Mouse (Mus musculus): Measurements from ENCODE around the gene Ikzf5. TPM values are rescaled to one million over a fixed set of nuclear protein-coding genes. Genes with fewer than 3 reads are reported as not detected.
"Not testable (repeated sequence)": the region's sequence is repeated elsewhere in the genome, so short reads cannot be mapped to it uniquely, and the experiment has no call there.

Gene Ikzf5
- polyA plus RNA-seq (2011; ENCODE audit: insufficient read length, low read depth, missing spikeins) = 29.7 and 30.7 TPM in 2 replicates

DNA sequence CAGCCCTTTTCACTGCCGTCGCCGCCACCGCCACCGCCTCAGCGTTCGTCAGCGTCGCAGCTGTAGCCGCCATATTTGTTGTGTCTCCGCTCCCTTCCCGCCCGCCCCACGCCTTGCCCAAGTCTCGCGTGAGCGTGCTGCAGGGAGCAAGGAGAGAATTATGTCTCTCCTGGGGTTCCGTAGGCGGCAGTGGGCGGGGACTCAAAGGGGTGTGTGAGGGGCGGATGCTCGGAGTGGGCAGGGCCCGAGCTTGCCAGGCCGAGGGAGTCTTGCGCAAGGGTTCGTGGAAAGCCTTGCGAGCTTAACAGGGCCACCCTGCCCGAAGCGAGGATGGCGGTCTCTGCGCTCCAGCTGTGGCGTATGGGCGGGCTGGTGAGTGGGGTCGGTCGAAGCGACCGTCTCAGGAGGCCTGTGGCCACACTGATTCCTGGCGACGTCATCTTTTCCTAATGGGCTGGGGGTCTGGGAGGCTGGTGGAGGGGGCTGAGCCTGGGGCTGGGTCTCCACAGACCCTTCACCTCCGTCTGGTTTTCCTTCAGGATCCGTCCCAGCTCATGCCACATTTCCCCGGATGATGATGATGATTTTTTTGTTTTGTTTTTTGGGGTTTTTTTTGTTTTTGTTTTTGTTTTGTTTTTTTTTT lies at the start of gene Ikzf5, which contains the start of gene Acadsb:
TSS of gene Ikzf5 (minus strand) at position 106 of the 643 bp plus-strand sequence.
TSS of gene Acadsb (plus strand) at position 186 of the 643 bp plus-strand sequence.
- no peaks in the 10 kb centered on the region for H3K4me1 ChIP-seq (ENCODE audit: control insufficient read depth, insufficient read depth, low read length)
- peak; percentile 90 for TF ChIP-seq POLR2A (IDR thresholded peaks at IDR 0.05; ENCODE audit: low read depth, low read length)
- TF ChIP-seq CTCF (IDR thresholded peaks at IDR 0.05; ENCODE audit: borderline replicate concordance, insufficient read depth, low read length) = no peak
- H3K27ac ChIP-seq (ENCODE audit: insufficient read depth, low read length) = peak within 1 kb of the TSS; percentile 16; the same call in 1 of the 2 replicates
- H3K4me3 ChIP-seq (ENCODE audit: insufficient read depth, low read length) = peak within 1 kb of the TSS; percentile 88

DNA sequence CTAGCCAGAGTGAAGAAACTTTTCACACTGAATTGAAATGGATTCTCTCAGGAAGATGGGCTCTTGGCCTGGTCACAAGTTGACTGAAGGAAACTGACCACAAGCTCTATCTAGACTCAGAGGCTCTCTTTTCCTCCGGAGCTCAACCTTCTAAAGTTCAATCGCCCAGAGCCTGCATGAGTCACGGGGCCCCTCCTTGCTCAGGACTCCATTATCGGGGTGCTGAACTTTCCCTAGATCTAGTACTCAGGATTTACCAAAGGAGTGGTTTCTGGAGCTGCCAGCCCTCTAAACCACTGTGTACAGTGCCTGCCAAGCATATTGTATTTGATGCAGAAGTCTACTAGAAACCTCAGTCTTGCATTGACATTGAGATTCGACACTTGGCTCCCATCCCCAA lies 46.4 kb upstream of the Ikzf5 start:
- no peak overlapping the region for H3K27ac ChIP-seq (ENCODE audit: insufficient read depth, low read length)
- H3K4me3 ChIP-seq (ENCODE audit: insufficient read depth, low read length) = no peak overlapping the region
- no peak for TF ChIP-seq CTCF (IDR thresholded peaks at IDR 0.05; ENCODE audit: borderline replicate concordance, insufficient read depth, low read length)
- TF ChIP-seq POLR2A (IDR thresholded peaks at IDR 0.05; ENCODE audit: low read depth, low read length) = no peak
- no peaks in the 10 kb centered on the region for H3K4me1 ChIP-seq (ENCODE audit: control insufficient read depth, insufficient read depth, low read length)

DNA sequence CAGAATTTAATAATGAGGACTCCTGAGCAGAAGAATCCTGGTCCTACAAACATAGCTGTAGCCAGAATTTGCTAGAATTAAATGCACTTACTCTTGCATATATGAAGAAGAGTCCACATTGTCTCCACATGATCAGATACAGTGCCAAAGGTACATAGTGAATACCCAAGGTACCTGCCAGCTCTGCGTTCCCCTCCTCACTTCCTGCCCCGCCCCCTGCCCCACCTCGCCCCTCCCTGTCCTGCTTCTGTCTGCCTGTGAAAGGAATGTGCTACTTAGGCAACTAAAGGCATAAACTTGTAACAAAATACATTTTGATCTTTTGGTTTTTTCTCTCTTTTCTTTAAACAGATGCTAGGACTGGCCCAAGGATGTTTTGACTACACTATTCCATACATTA lies 26.7 kb upstream of the Ikzf5 start:
- Histone ChIP-seq H3K4me1 (ENCODE audit: control insufficient read depth, insufficient read depth, low read length) (no peaks in the 10 kb centered on the region), H3K4me3 (ENCODE audit: insufficient read depth, low read length) (no peak overlapping the region), H3K27ac (ENCODE audit: insufficient read depth, low read length) (no peak overlapping the region)
- TF ChIP-seq CTCF (IDR thresholded peaks at IDR 0.05; ENCODE audit: borderline replicate concordance, insufficient read depth, low read length) (no peak), POLR2A (IDR thresholded peaks at IDR 0.05; ENCODE audit: low read depth, low read length) (no peak)

DNA sequence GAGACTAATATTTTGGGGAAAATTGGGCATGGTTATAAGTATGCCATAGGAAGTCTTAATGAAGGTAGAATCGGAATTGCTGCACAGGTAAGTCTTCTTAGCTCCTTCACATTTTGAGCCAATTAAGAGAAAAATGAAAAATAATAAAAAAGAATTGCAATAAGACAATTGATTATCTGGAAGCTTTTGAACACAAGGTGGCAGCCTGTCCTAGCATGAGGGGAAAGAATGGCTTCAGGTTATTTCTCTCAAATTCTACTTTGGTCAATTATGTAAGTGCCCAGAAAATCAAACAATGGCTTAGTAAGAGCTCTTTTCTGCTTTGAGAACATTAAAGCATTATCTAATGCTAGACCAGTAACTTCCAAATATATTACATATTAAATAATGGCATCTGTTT lies 24.0 kb upstream of the Ikzf5 start:
- no peak overlapping the region for H3K27ac ChIP-seq (ENCODE audit: insufficient read depth, low read length)
- TF ChIP-seq CTCF (IDR thresholded peaks at IDR 0.05; ENCODE audit: borderline replicate concordance, insufficient read depth, low read length) = no peak
- no peak for TF ChIP-seq POLR2A (IDR thresholded peaks at IDR 0.05; ENCODE audit: low read depth, low read length)
- no peak overlapping the region for H3K4me3 ChIP-seq (ENCODE audit: insufficient read depth, low read length)
- H3K4me1 ChIP-seq (ENCODE audit: control insufficient read depth, insufficient read depth, low read length) = no peaks in the 10 kb centered on the region

DNA sequence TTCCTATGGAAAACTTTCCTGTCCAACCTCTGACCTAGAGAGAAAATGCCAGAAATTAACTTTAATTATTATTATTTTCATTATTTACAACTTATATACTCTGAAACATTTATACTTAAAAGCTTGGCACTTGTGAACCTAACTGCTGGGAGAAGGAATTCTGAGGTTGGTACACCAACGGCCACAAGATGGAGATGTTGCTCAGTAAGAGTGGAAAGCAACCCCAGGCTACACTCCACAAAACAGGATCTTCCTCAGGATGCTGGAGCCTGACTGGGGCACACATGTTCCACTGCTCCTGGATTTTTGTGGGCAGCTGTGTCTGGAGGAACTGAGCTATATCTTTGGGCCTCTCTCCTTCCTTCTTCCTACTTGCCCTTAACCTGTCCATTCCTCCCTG lies 21.9 kb upstream of the Ikzf5 start:
- no peak overlapping the region for H3K27ac ChIP-seq (ENCODE audit: insufficient read depth, low read length)
- TF ChIP-seq POLR2A (IDR thresholded peaks at IDR 0.05; ENCODE audit: low read depth, low read length) (no peak), CTCF (IDR thresholded peaks at IDR 0.05; ENCODE audit: borderline replicate concordance, insufficient read depth, low read length) (no peak)
- H3K4me1 ChIP-seq (ENCODE audit: control insufficient read depth, insufficient read depth, low read length) = no peaks in the 10 kb centered on the region
- H3K4me3 ChIP-seq (ENCODE audit: insufficient read depth, low read length) = no peak overlapping the region

DNA sequence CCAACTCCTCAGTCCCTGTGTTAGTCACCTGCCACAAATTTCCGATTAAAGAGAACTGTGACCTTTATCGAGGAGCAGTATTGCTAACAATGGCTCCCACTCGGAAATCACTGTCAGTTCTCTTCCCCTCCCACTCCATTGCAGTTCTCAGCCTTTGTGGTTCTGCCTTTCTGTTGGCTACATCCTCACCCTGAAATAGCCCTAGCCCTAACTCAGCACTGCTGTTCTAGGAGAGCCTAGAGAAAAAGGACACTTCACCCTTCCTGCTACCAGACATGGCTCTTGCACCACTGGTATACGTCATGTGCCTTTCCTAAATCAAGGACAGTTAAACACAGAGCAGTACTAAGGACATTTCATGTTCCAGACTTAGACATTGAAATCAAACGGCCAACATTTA lies 17.0 kb upstream of the Ikzf5 start:
- no peak for TF ChIP-seq CTCF (IDR thresholded peaks at IDR 0.05; ENCODE audit: borderline replicate concordance, insufficient read depth, low read length)
- TF ChIP-seq POLR2A (IDR thresholded peaks at IDR 0.05; ENCODE audit: low read depth, low read length) = no peak
- Histone ChIP-seq H3K4me1 (ENCODE audit: control insufficient read depth, insufficient read depth, low read length) (no peaks in the 10 kb centered on the region), H3K4me3 (ENCODE audit: insufficient read depth, low read length) (no peak overlapping the region), H3K27ac (ENCODE audit: insufficient read depth, low read length) (no peak overlapping the region)

DNA sequence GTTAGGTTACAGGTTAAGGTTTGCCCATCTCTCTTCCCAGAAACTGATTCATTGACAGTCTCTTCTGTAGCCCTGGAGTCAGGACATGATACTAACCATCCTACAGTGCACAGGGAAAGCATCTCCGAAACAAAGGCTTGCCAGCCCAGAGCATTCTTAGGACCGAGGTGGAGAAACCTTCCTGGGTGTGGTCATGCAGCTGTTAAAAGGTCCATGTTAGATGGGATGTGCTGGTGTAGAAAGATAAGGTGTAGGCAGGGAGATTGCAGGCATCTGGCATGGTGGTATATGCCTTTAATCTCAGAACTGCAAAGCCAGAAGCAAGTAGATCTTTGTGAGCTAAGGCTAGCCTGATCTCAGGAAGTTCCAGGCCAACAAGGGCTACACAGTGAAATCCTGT lies 14.6 kb upstream of the Ikzf5 start:
- H3K27ac ChIP-seq (ENCODE audit: insufficient read depth, low read length) = no peak overlapping the region
- no peak overlapping the region for H3K4me3 ChIP-seq (ENCODE audit: insufficient read depth, low read length)
- TF ChIP-seq POLR2A (IDR thresholded peaks at IDR 0.05; ENCODE audit: low read depth, low read length) (no peak), CTCF (IDR thresholded peaks at IDR 0.05; ENCODE audit: borderline replicate concordance, insufficient read depth, low read length) (no peak)
- no peaks in the 10 kb centered on the region for H3K4me1 ChIP-seq (ENCODE audit: control insufficient read depth, insufficient read depth, low read length)

DNA sequence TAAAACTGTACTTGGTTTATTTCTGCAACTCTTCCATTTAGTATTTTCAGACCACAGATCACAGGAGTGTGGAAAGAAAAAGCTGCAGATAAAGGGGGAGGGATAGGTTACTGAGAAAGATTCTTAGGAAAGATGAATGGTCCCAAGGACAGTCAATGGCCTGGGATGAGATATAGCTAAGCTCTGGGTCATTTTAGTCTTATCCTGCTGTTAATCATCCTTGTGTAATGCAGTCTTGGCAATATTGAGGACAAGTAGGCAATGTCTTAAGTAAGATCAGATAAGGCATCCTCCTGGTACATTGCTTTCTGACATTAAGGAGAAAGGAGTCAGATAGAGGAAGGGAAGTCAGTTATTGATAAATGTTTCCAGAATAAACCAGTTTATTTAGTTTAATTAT lies 7.3 kb upstream of the Ikzf5 start:
- TF ChIP-seq POLR2A (IDR thresholded peaks at IDR 0.05; ENCODE audit: low read depth, low read length) (no peak), CTCF (IDR thresholded peaks at IDR 0.05; ENCODE audit: borderline replicate concordance, insufficient read depth, low read length) (no peak)
- Histone ChIP-seq H3K4me1 (ENCODE audit: control insufficient read depth, insufficient read depth, low read length) (no peaks in the 10 kb centered on the region), H3K27ac (ENCODE audit: insufficient read depth, low read length) (no peak overlapping the region), H3K4me3 (ENCODE audit: insufficient read depth, low read length) (no peak overlapping the region)

DNA sequence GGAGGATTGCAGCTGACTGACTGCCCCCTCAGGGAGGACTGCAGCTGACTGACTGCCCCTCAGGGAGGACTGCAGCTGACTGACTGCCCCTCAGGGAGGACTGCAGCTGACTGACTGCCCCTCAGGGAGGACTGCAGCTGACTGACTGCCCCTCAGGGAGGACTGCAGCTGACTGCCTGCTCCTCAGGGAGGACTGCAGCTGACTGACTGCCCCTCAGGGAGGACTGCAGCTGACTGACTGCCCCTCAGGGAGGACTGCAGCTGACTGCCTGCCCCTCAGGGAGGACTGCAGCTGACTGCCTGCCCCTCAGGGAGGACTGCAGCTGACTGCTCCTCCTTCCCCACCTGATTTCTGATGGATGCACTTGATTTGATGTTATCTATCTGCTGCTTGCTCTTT lies 6.4 kb upstream of the Ikzf5 start:
- H3K4me3 ChIP-seq (ENCODE audit: insufficient read depth, low read length); H3K27ac ChIP-seq (ENCODE audit: insufficient read depth, low read length); H3K4me1 ChIP-seq (ENCODE audit: control insufficient read depth, insufficient read depth, low read length): not testable (repeated sequence)

DNA sequence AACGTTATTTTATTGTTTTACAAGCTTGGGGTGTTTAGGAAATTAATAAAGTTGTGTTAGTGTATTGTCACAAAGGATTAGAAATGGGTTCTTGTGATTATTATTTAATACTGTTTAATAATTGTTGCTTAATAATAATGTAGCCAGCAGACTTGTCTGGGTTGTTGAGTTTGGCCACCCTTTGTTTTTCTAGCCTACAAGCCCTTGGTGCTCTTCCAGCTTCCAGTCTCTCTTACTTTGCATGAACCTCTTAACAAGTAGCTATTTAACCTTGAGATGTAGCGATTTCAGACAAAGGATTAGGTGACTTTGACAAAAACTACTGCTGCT lies 1.6 kb upstream of the Ikzf5 start:
- H3K27ac ChIP-seq (ENCODE audit: insufficient read depth, low read length) = no peak overlapping the region
- no peaks in the 10 kb centered on the region for H3K4me1 ChIP-seq (ENCODE audit: control insufficient read depth, insufficient read depth, low read length)
- TF ChIP-seq CTCF (IDR thresholded peaks at IDR 0.05; ENCODE audit: borderline replicate concordance, insufficient read depth, low read length) = no peak
- TF ChIP-seq POLR2A (IDR thresholded peaks at IDR 0.05; ENCODE audit: low read depth, low read length) = no peak
- no peak overlapping the region; the same call in 1 of the 2 replicates for H3K4me3 ChIP-seq (ENCODE audit: insufficient read depth, low read length)

All from embryonic fibroblast, embryonic 13.5 days (primary cell).